Mouse (Mus musculus) limb, embryonic 14.5 days (tissue): Measurements from ENCODE around the gene Atn1. TPM values are rescaled to one million over a fixed set of nuclear protein-coding genes. Genes with fewer than 3 reads are reported as not detected.
"Not testable (repeated sequence)": the region's sequence is repeated elsewhere in the genome, so short reads cannot be mapped to it uniquely, and the experiment has no call there.

ENCODE experiments used
- ATAC-seq: fragments of 200-750 bp; cut with Nextera tagmentation; 2 replicates; pipeline ENCODE4 v1.8.0; 2017; ENCODE audit warnings: low read depth, moderate number of reproducible peaks, moderate TSS enrichment; ENCODE audit not compliant: low FRiP score
- DNase-seq: peaks from one replicate; pipeline ENCODE4 v3.0.0-alpha.2; 2015; ENCODE audit warnings: low spot score
- H3K27ac ChIP-seq: fragments of 300-500 bp; sonication (generic); replicated peaks from 2 replicates; pipeline ENCODE4 v1.5.1; 2014; ENCODE audit warnings: low read depth, mild to moderate bottlenecking, low read length, moderate library complexity, mixed read lengths
- H3K27me3 ChIP-seq: fragments of 300-500 bp; sonication (generic); 2 replicates; pipeline ENCODE4 v1.6.1; 2014; ENCODE audit warnings: low read length, mixed read lengths; ENCODE audit not compliant: control insufficient read depth, insufficient read depth
- H3K36me3 ChIP-seq: fragments of 300-500 bp; sonication (generic); 2 replicates; pipeline ENCODE4 v1.6.1; 2014; ENCODE audit warnings: mild to moderate bottlenecking, low read length, moderate library complexity, mixed read lengths; ENCODE audit not compliant: control insufficient read depth, insufficient read depth
- H3K4me1 ChIP-seq: fragments of 300-500 bp; sonication (generic); 2 replicates; pipeline ENCODE4 v1.6.1; 2014; ENCODE audit warnings: antibody characterized with exemption, low read length, mixed read lengths; ENCODE audit not compliant: control insufficient read depth, insufficient read depth
- H3K4me2 ChIP-seq: fragments of 300-500 bp; sonication (generic); replicated peaks from 2 replicates; pipeline ENCODE4 v1.6.1; 2014; ENCODE audit warnings: low read depth, mild to moderate bottlenecking, low read length, moderate library complexity; ENCODE audit not compliant: severe bottlenecking
- H3K4me3 ChIP-seq: fragments of 300-500 bp; sonication (generic); replicated peaks from 2 replicates; pipeline ENCODE4 v1.5.1; 2014; ENCODE audit warnings: low read length
- H3K9ac ChIP-seq: fragments of 300-500 bp; sonication (generic); 2 replicates; pipeline ENCODE4 v1.6.1; 2014; ENCODE audit warnings: mild to moderate bottlenecking, low read depth, low read length, moderate library complexity; ENCODE audit not compliant: severe bottlenecking
- H3K9me3 ChIP-seq: fragments of 300-500 bp; sonication (generic); 2 replicates; pipeline ENCODE4 v1.6.1; 2016; ENCODE audit warnings: low read length; ENCODE audit not compliant: control insufficient read depth
- POLR2A ChIP-seq: fragments of 200-500 bp; IDR thresholded peaks from 2 replicates; pipeline ENCODE4 v1.8.0; 2012; ENCODE audit warnings: inconsistent platforms, mild to moderate bottlenecking, moderate library complexity, borderline replicate concordance; ENCODE audit not compliant: insufficient read depth, insufficient read length; ENCODE audit errors: extremely low read depth
- WGBS: fragments of 180-500 bp; shearing (Covaris S2); extraction: QIAGEN DNeasy Blood & Tissue Kit; methylation state at CpG from one replicate; pipeline ENCODE4 v1.1.7; 2014; 5-methylcytosine and 5-hydroxymethylcytosine counted together
- polyA plus RNA-seq, 2 experiments: library from polyadenylated mRNA; depleted of rRNA in 1 of 2; stranded (reverse) in 1 of 2; unstranded in 1 of 2; fragments of >200 nt; fragmentation: Nextera tagmentation in 1 of 2; extraction: Ambion mirVana in 1 of 2; gene quantifications; 2 replicates each; pipeline versions ENCODE4 v1.2.1 to v1.2.3; 2012 to 2014

Gene Atn1
- polyA plus RNA-seq (2012; rRNA removed) (102 and 141 TPM in 2 replicates), polyA plus RNA-seq (2014; fragmentation: Nextera tagmentation; extraction: Ambion mirVana) (14.6 and 19.4 TPM in 2 replicates)

GRCm38 (mm10) chr6:124755831-124756595 is at the start of gene Atn1, which contains the start of gene Gm45234:
TSS of gene Atn1 (minus strand) at chr6:124756524.
TSS of gene Gm45234 (minus strand) at chr6:124756021.
- TF ChIP-seq POLR2A, result no peak
- peak; percentile 66 for ATAC-seq
- WGBS, result under 1% methylated on average over 29 of the region's 100 CpGs
- no peaks in the 10 kb centered on the region for H3K27me3 ChIP-seq
- H3K4me3 ChIP-seq, result peak within 1 kb of the TSS; percentile 77
- H3K36me3 ChIP-seq, result peaks cover 11% of the 10 kb centered on the region; the same call in 1 of the 2 replicates
- peak within 1 kb of the TSS; percentile 72 for H3K4me2 ChIP-seq
- peak; percentile 61 for DNase-seq
- H3K9ac ChIP-seq, result peak within 1 kb of the TSS; percentile 93
- H3K4me1 ChIP-seq, result peaks cover 36% of the 10 kb centered on the region
- peak within 1 kb of the TSS; percentile 98 for H3K27ac ChIP-seq
- no peaks in the 10 kb centered on the region for H3K9me3 ChIP-seq

- TF ChIP-seq POLR2A, result no peak
- Histone ChIP-seq H3K27me3 (no peaks in the 10 kb centered on the region), H3K9ac (peak overlapping the region; percentile 53), H3K27ac (peak overlapping the region; percentile 86), H3K9me3 (no peaks in the 10 kb centered on the region), H3K4me3 (peak overlapping the region; percentile 45), H3K36me3 (peaks cover 8% of the 10 kb centered on the region; the same call in 1 of the 2 replicates), H3K4me2 (peak overlapping the region; percentile 75), H3K4me1 (peaks cover 14% of the 10 kb centered on the region)
- WGBS, result 1% methylated on average over 34 of the region's 34 CpGs
- peak; percentile 83 for ATAC-seq
- DNase-seq, result peak; percentile 97
These were observed 49.3 kb upstream of the Atn1 start for GRCm38 (mm10) chr6:124805341-124806321.

DNA sequence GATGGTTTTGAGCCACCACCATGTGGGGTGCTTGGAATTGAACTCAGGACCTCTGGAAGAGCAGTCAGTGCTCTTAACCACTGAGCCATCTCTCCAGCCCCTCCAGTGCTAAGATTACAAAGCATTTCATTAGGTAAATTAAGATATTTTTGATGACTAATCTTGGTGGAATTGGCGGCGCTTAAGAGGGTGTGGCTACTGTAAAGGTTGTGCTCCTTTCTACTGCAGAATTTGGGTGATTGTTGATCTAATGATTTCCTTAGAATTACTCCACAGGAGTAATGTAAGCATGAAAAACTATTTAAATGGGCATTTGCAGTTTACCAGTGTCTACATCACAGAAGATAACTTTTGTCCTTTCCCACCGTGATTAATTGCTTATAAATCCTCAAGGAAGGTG is 48.0 kb upstream of the Atn1 start:
- 90% methylated on average over 3 of the region's 3 CpGs for WGBS
- no peak overlapping the region for H3K4me2 ChIP-seq
- no peak for TF ChIP-seq POLR2A

GRCm38 (mm10) chr6:124803691-124804090 is 47.4 kb upstream of the Atn1 start:
- not testable (repeated sequence) for H3K36me3 ChIP-seq, H3K27ac ChIP-seq, H3K9me3 ChIP-seq, DNase-seq, ATAC-seq, H3K4me2 ChIP-seq, H3K4me3 ChIP-seq, H3K4me1 ChIP-seq, H3K9ac ChIP-seq, H3K27me3 ChIP-seq
- 93% methylated on average over 4 of the region's 4 CpGs for WGBS

More for the DNA sequence above, 48.0 kb upstream of the Atn1 start:
- no peak overlapping the region for H3K4me3 ChIP-seq
- no peaks in the 10 kb centered on the region for H3K27me3 ChIP-seq
- no peak overlapping the region for H3K9ac ChIP-seq
- H3K36me3 ChIP-seq, result no peaks in the 10 kb centered on the region
- no peaks in the 10 kb centered on the region for H3K9me3 ChIP-seq
- peaks cover 7% of the 10 kb centered on the region; the same call in 1 of the 2 replicates for H3K4me1 ChIP-seq
- ATAC-seq (no peak), DNase-seq (no peak)
- H3K27ac ChIP-seq, result no peak overlapping the region

- Histone ChIP-seq H3K36me3 (no peaks in the 10 kb centered on the region), H3K4me1 (0 out of 2 replicates have a peak, but pooled peaks cover 4% of the 10 kb centered on the region), H3K27ac (no peak overlapping the region), H3K9ac (no peak overlapping the region), H3K27me3 (no peaks in the 10 kb centered on the region), H3K9me3 (no peaks in the 10 kb centered on the region), H3K4me2 (no peak overlapping the region), H3K4me3 (no peak overlapping the region)
- no peak for TF ChIP-seq POLR2A
- DNase-seq, result no peak
- 84% methylated on average over 3 of the region's 3 CpGs for WGBS
- no peak for ATAC-seq
These were observed 46.7 kb upstream of the Atn1 start for GRCm38 (mm10) chr6:124803061-124803460.

DNA sequence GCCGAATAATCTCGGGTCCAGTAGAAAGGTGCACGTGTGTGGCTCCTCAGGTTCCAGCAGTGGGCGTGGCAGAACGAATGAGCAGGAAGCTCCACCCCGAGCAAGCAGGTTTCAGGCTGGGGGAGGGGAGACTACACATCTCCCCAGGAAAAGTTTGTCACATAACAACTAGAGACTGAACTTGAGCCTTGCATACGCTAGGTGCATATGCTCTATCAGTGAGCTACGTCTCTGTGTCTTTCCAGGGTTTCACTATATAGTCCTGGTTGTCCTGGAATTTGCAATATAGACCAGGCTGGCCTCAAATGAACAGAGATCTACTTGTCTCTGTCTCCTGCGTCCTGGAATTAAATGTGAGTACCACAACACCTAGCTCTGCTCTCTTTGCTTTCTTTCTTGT is 46.1 kb upstream of the Atn1 start:
- not testable (repeated sequence) for H3K36me3 ChIP-seq, H3K27ac ChIP-seq, DNase-seq, H3K9ac ChIP-seq, H3K4me1 ChIP-seq, ATAC-seq, H3K9me3 ChIP-seq, H3K27me3 ChIP-seq
- Histone ChIP-seq H3K4me3 (0 out of 2 replicates have a peak overlapping the region, but pooled peaks have one; percentile 8), H3K4me2 (peak overlapping the region; percentile 19; the same call in 1 of the 2 replicates)
- 14% methylated on average over 5 of the region's 9 CpGs for WGBS
